Mouse (Mus musculus) erythroblast, embryonic 14.5 days (primary cell): ENCODE measurements around the gene Surf1. TPM values are rescaled to one million over a fixed set of nuclear protein-coding genes. Genes with fewer than 3 reads are reported as not detected.

Source experiments
- H3K27me3 ChIP-seq: 2 replicates; pipeline ENCODE4 v1.6.1; 2012; ENCODE audit warnings: inconsistent platforms; ENCODE audit not compliant: control insufficient read depth
- H3K36me3 ChIP-seq: 2 replicates; pipeline ENCODE4 v1.6.1; 2012; ENCODE audit warnings: mild to moderate bottlenecking, inconsistent platforms; ENCODE audit not compliant: control insufficient read depth
- H3K4me1 ChIP-seq: 2 replicates; pipeline ENCODE4 v1.6.1; 2012; ENCODE audit warnings: inconsistent platforms; ENCODE audit not compliant: control insufficient read depth
- H3K4me3 ChIP-seq: replicated peaks from 2 replicates; pipeline ENCODE3; 2012; ENCODE audit warnings: moderate library complexity, mild to moderate bottlenecking, inconsistent platforms
- H3K9me3 ChIP-seq: 2 replicates; pipeline ENCODE4 v1.6.1; 2012; ENCODE audit warnings: low read length, inconsistent platforms, mixed read lengths; ENCODE audit not compliant: control insufficient read depth
- GATA1 ChIP-seq: IDR thresholded peaks from 2 replicates; pipeline ENCODE4 v1.6.1; 2012; ENCODE audit warnings: low read length, inconsistent platforms, mixed read lengths
- TAL1 ChIP-seq: IDR thresholded peaks from 3 replicates; pipeline ENCODE4 v1.6.1; 2012; ENCODE audit warnings: low read length, inconsistent platforms, mixed read lengths
- polyA plus RNA-seq: library from polyadenylated mRNA; stranded (reverse); fragments of >175 nt; gene quantifications from 2 replicates; pipeline ENCODE4 v1.2.3, GENCODE M21; 2012

The Surf1 gene
- 1.7 and 2.3 TPM in 2 replicates for polyA plus RNA-seq

DNA sequence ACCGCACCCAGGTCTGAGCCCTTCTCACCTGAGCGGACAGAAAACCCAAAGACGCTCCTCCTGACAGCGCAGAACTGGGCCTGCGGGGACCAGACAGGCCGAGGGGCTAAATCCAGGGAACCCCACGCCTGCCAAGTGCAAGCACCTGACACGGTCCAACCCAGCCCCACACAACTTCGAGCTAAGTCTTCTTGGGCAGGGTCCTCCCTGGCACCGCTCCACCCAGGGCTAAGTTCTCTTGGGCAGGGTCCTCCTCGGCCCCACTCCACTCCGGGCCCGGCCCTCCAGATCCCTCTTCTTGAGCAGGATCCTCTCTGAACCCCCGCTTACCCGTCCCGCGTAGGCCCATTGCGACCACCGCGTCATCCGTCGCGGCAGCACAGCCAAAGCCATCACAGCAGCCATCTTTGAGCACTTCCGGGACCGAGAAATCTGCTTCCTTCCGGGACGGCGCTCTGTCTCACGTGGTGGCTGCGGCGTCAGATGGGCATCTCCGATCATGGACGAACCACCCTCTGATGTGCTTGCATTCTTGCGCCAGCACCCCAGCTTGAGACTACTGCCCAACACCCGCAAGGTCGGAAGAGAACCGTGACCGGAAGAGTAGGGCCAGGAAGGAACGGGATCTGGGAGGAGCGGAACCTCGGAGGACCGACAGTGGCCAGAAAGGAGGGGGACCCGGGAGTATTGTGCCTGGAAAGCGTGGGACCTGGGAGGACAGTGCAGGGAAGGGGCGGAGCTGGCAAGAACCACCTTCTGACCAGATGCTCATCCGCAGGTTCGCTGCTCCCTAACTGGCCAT is at the start of gene Surf1, which contains the start of gene Surf2:
Gene Surf1 (minus strand): TSS at position 604 of the 802 bp plus-strand sequence.
Gene Surf2 (plus strand): TSS at position 441 of the 802 bp plus-strand sequence.
- Histone ChIP-seq H3K4me1 (peaks cover 74% of the 10 kb centered on the region), H3K4me3 (peak within 1 kb of the TSS; percentile 80), H3K27me3 (no peaks in the 10 kb centered on the region), H3K9me3 (no peaks in the 10 kb centered on the region), H3K36me3 (peaks cover 82% of the 10 kb centered on the region)
- TF ChIP-seq TAL1 (no peak), GATA1 (no peak)

DNA sequence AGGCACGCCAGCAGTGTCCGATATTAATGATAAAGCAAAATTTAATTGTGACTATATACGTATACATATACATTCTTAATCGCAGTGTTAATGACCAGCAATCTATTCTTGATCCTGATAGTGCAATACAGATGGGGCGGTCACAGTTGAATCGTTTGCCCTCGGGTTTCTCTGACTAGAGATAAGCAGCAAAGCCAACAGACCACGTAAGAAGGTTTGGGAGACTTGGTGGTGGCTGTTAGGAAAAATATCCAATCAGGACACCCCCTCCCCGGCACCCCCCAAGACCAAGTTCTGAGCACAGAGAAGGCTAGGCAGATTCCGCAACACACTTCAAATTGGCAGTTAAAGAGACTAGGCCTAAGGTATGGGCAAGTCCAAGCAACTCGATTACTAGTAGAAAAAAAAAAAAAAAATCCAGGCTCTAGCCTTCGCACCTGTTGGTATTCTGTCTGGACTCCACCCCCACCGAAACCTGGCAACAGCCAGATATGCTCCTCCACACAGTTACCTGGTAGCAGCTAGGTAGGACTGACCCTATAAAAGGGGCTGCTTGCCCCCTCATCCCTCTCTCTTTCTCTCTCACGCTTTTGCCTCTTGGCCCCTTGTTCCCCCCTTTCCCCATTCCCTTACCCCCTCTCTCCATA is 48.5 kb upstream of the Surf1 start:
- Histone ChIP-seq H3K9me3 (peaks cover 8% of the 10 kb centered on the region), H3K4me1 (peaks cover 42% of the 10 kb centered on the region), H3K4me3 (peak overlapping the region; percentile 83), H3K36me3 (peaks cover 24% of the 10 kb centered on the region), H3K27me3 (no peaks in the 10 kb centered on the region)
- TF ChIP-seq GATA1 = no peak
- TF ChIP-seq TAL1 = no peak

DNA sequence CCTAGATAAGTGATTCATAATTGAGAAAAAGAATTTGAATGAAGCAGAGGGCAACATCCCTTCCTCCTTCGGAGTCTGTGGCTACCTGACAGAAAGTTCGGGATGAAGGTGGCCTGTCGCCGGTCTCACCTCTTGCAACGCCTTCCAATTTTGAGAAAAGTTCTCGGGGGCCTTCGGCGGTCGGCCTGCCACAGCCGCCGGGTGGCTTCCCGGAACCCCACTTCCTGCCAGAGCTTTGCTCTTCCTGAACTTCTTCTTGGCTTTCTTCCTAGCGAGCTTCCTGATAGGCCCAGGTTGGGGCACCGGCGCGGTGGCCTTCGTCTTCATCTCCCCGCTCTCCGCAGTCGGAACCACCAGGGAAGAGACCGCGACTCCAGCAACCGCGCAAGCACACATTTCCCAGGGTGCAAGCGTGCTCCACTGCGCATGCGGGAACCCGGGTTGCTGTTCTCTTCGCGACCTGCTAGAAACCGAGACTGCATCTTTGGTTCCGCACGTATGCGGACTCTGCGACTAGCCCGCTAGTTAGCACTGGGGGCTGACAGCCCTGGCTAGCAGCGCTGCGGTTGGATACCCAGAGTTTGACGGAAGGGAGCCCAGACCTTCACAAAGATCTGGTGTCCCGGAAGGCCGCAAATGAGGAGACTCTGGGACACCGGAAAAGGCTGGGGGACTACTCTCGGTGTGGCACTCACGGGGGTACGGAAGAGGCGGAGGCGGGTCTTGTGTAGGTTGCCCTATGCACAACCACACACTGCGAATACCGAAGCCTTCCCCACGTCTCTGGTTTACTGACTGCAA is 47.8 kb upstream of the Surf1 start, which contains the start of gene Rexo4:
Gene Rexo4 (minus strand): TSS at position 464 of the 801 bp plus-strand sequence.
- no peak for TF ChIP-seq TAL1
- no peak for TF ChIP-seq GATA1

DNA sequence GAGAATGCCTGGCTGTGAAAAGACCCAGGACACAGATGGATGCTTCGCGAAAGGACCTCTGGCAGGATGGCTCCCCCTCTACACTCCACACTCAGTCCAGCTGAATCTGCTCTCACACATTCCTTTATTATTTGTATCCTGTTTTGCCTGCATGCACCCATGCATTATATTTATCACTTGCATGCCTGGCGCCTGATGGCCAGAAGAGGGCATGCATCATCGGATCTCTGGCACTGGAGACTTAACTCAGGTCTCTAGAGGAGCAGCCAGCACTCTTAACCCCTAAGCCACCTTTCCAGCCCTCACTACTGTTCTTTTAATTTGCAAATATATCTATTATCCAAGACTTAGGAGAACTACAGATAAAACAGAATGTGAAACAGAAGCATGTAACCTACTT is 44.4 kb upstream of the Surf1 start:
- H3K36me3 ChIP-seq = peaks cover 62% of the 10 kb centered on the region
- peaks cover 42% of the 10 kb centered on the region for H3K4me1 ChIP-seq
- no peak for TF ChIP-seq TAL1
- no peak for TF ChIP-seq GATA1
- no peak overlapping the region for H3K4me3 ChIP-seq
- H3K27me3 ChIP-seq = no peaks in the 10 kb centered on the region
- no peaks in the 10 kb centered on the region for H3K9me3 ChIP-seq

More for the DNA sequence above, 47.8 kb upstream of the Surf1 start, which contains the start of gene Rexo4:
- H3K27me3 ChIP-seq = no peaks in the 10 kb centered on the region
- peaks cover 8% of the 10 kb centered on the region for H3K9me3 ChIP-seq
- peak within 1 kb of the TSS; percentile 83 for H3K4me3 ChIP-seq
- peaks cover 29% of the 10 kb centered on the region for H3K36me3 ChIP-seq
- H3K4me1 ChIP-seq = peaks cover 42% of the 10 kb centered on the region

DNA sequence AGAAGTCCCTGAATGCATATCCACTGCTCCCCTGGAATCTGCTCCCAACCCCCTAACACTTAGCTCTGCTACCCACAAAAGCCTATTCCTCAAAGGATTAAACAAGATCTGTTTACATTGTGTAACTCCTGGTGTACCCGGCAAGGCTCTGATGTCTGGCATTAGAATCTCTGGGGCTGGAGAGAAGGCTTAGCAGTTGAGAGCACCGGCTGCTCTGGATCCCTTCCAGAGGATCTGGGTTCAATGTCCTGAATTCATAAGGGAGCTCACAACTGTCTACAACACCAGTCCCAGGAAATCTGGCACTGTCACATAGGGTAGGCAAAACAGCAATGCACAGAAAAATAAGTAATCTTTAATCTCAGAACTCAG is 41.1 kb upstream of the Surf1 start:
- H3K27me3 ChIP-seq = no peaks in the 10 kb centered on the region
- peaks cover 95% of the 10 kb centered on the region for H3K36me3 ChIP-seq
- TF ChIP-seq GATA1 (no peak), TAL1 (no peak)
- peaks cover 16% of the 10 kb centered on the region for H3K4me1 ChIP-seq
- no peaks in the 10 kb centered on the region for H3K9me3 ChIP-seq
- no peak overlapping the region for H3K4me3 ChIP-seq

DNA sequence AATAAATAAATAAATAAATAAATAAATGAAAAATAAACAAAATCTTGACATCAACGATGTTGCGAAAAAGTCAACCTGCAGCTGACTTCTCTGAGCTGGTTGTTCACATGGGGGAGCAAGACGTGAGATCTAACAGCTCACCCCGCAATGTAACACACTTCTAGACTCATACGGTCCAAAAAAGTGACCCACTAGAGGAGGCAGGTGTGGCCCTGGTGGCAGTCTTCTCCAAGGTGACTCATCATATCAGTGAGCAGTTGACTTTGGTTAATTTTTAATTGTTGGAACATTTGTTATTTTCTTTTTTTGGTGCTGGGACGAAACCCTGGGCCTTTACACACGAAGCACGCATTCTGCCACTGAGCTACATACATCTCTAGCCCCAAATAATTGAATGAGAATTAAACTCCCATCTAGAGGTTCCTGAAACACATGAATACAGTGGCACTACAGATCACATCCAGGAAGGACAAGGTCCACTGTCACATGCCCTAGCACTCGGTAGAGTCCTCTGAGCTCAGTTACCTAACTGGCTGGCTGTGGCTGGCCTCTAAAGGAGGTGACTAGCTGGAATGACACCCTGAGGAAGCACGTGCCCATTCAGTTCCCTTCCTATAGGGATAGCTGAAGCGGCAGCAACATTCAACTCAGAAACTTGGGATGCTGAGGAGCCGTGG is 40.6 kb upstream of the Surf1 start:
- no peaks in the 10 kb centered on the region for H3K27me3 ChIP-seq
- peaks cover 95% of the 10 kb centered on the region for H3K36me3 ChIP-seq
- no peak overlapping the region for H3K4me3 ChIP-seq
- H3K4me1 ChIP-seq = peaks cover 11% of the 10 kb centered on the region
- no peaks in the 10 kb centered on the region for H3K9me3 ChIP-seq
- TF ChIP-seq TAL1 (no peak), GATA1 (no peak)

DNA sequence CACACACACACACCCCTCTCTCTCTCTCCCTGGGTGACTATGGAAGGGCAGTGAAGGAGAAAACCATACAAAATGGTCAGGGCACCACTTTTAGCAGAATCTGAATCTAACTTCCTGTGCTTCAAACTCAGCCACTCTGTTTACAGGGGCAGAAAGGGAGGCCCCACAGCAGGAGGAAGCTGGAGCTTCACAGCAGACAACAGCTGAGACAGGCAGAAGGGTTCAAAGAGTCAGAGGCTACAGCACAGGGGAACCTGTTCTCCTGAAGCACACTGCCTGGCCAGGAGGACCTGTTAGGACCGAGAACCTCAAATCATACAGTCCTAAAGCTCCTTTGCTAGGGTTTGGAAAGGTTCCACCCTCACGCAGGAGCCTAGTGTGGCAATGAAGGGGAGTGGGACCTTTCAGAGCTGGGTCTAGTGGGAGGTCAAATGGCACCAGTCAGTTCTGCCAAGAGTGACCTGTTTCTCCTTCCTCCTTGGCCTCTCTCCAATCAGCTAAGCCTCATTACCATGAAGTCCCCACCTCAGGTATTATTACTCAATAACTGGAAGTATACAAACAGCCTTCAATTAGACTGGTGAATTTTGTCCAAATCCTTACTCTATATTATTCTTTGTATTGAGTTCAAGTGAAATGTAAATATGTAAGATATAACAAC is 38.5 kb upstream of the Surf1 start:
- H3K9me3 ChIP-seq = no peaks in the 10 kb centered on the region
- no peak for TF ChIP-seq GATA1
- no peak for TF ChIP-seq TAL1
- H3K4me1 ChIP-seq = no peaks in the 10 kb centered on the region
- no peaks in the 10 kb centered on the region for H3K27me3 ChIP-seq
- H3K4me3 ChIP-seq = no peak overlapping the region
- H3K36me3 ChIP-seq = peaks cover 95% of the 10 kb centered on the region

DNA sequence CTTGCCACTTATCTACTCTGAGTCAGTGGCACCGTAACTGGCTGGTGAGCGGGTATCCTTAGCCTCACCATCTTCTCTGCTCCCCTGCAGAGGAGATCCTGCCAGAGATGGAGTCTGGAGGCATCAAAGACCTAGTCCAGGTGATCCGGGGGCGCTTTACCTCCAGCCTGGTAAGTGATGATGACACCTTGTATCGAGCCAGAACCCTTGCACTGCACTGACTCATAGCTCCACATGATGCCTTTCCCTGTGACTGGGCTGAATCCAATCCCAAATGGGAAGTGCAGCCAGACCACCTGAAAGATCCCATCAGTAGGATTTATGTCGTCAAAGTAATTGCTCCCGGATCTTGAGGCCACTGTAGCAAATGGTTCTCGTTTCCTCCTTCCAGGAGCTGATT is 36.5 kb upstream of the Surf1 start:
- Histone ChIP-seq H3K4me1 (no peaks in the 10 kb centered on the region), H3K27me3 (no peaks in the 10 kb centered on the region), H3K9me3 (no peaks in the 10 kb centered on the region), H3K4me3 (no peak overlapping the region), H3K36me3 (peaks cover 93% of the 10 kb centered on the region)
- TF ChIP-seq GATA1 (no peak), TAL1 (no peak)
